Mouse (Mus musculus): Measurements from ENCODE around the gene 4931422A03Rik. TPM values are rescaled to one million over a fixed set of nuclear protein-coding genes. Genes with fewer than 3 reads are reported as not detected.

4931422A03Rik gene
- polyA plus RNA-seq, 1 experiment from 2014 or later, result 1.8 TPM

- ATAC-seq (ENCODE audit: low read depth), result no peak
- Histone ChIP-seq H3K9me3 (replicated peaks; ENCODE audit: control insufficient read depth, low read length) (no peaks in the 10 kb centered on the region), H3K27me3 (ENCODE audit: control insufficient read depth, insufficient read depth, low read depth, low read length) (no peaks in the 10 kb centered on the region), H3K4me2 (ENCODE audit: low read depth, low read length) (peak overlapping the region; percentile 63), H3K9ac (ENCODE audit: low read depth, low read length) (peak overlapping the region; percentile 98), H3K4me1 (ENCODE audit: control insufficient read depth, low read depth, low read length) (peaks cover 61% of the 10 kb centered on the region), H3K4me3 (ENCODE audit: low read depth, low read length) (peak overlapping the region; percentile 86), H3K27ac (ENCODE audit: low read length) (peak overlapping the region; percentile 92), H3K36me3 (ENCODE audit: control insufficient read depth, insufficient read depth) (peaks cover 45% of the 10 kb centered on the region)
- WGBS (ENCODE audit: insufficient replicate concordance), result 15% methylated on average over 10 of the region's 10 CpGs
Measured at GRCm38 (mm10) chr2:103968919-103969436, 59.2 kb downstream of the 4931422A03Rik start.

GRCm38 (mm10) chr2:103968186-103968585 lies 60.0 kb downstream of the 4931422A03Rik start:
- Histone ChIP-seq H3K9me3 (replicated peaks; ENCODE audit: control insufficient read depth, low read length) (no peaks in the 10 kb centered on the region), H3K4me2 (ENCODE audit: low read depth, low read length) (peak overlapping the region; percentile 63), H3K4me1 (ENCODE audit: control insufficient read depth, low read depth, low read length) (peaks cover 58% of the 10 kb centered on the region), H3K27me3 (ENCODE audit: control insufficient read depth, insufficient read depth, low read depth, low read length) (no peaks in the 10 kb centered on the region), H3K4me3 (ENCODE audit: low read depth, low read length) (peak overlapping the region; percentile 86), H3K36me3 (ENCODE audit: control insufficient read depth, insufficient read depth) (peaks cover 37% of the 10 kb centered on the region), H3K27ac (ENCODE audit: low read length) (peak overlapping the region; percentile 92), H3K9ac (ENCODE audit: low read depth, low read length) (peak overlapping the region; percentile 98)
- ATAC-seq (ENCODE audit: low read depth), result no peak
- WGBS (ENCODE audit: insufficient replicate concordance), result 20% methylated on average over 4 of the region's 4 CpGs

- Histone ChIP-seq H3K27ac (ENCODE audit: low read length) (peak overlapping the region; percentile 71), H3K4me1 (ENCODE audit: control insufficient read depth, low read depth, low read length) (peaks cover 56% of the 10 kb centered on the region), H3K9ac (ENCODE audit: low read depth, low read length) (peak overlapping the region; percentile 35; the same call in 1 of the 2 replicates), H3K9me3 (replicated peaks; ENCODE audit: control insufficient read depth, low read length) (no peaks in the 10 kb centered on the region), H3K36me3 (ENCODE audit: control insufficient read depth, insufficient read depth) (peaks cover 32% of the 10 kb centered on the region), H3K4me3 (ENCODE audit: low read depth, low read length) (peak overlapping the region; percentile 25; the same call in 1 of the 2 replicates), H3K4me2 (ENCODE audit: low read depth, low read length) (peak overlapping the region; percentile 13; the same call in 1 of the 2 replicates), H3K27me3 (ENCODE audit: control insufficient read depth, insufficient read depth, low read depth, low read length) (no peaks in the 10 kb centered on the region)
- WGBS (ENCODE audit: insufficient replicate concordance), result 61% methylated on average over 3 of the region's 3 CpGs
- ATAC-seq (ENCODE audit: low read depth), result no peak
Measured at GRCm38 (mm10) chr2:103965391-103965790, 62.8 kb downstream of the 4931422A03Rik start.

GRCm38 (mm10) chr2:103962349-103962748 lies 65.8 kb downstream of the 4931422A03Rik start:
- H3K4me3 ChIP-seq (ENCODE audit: low read depth, low read length), result peak overlapping the region; percentile 77
- WGBS (ENCODE audit: insufficient replicate concordance), result 36% methylated on average over 4 of the region's 4 CpGs
- H3K9me3 ChIP-seq (replicated peaks; ENCODE audit: control insufficient read depth, low read length), result no peaks in the 10 kb centered on the region
- peak overlapping the region; percentile 73 for H3K4me2 ChIP-seq (ENCODE audit: low read depth, low read length)
- H3K36me3 ChIP-seq (ENCODE audit: control insufficient read depth, insufficient read depth), result peaks cover 32% of the 10 kb centered on the region
- no peaks in the 10 kb centered on the region for H3K27me3 ChIP-seq (ENCODE audit: control insufficient read depth, insufficient read depth, low read depth, low read length)
- peak overlapping the region; percentile 94 for H3K27ac ChIP-seq (ENCODE audit: low read length)
- peaks cover 54% of the 10 kb centered on the region for H3K4me1 ChIP-seq (ENCODE audit: control insufficient read depth, low read depth, low read length)
- no peak for ATAC-seq (ENCODE audit: low read depth)
- peak overlapping the region; percentile 79 for H3K9ac ChIP-seq (ENCODE audit: low read depth, low read length)

- Histone ChIP-seq H3K9ac (ENCODE audit: low read depth, low read length) (peak overlapping the region; percentile 79), H3K27ac (ENCODE audit: low read length) (peak overlapping the region; percentile 94), H3K9me3 (replicated peaks; ENCODE audit: control insufficient read depth, low read length) (no peaks in the 10 kb centered on the region), H3K4me1 (ENCODE audit: control insufficient read depth, low read depth, low read length) (peaks cover 47% of the 10 kb centered on the region), H3K4me3 (ENCODE audit: low read depth, low read length) (peak overlapping the region; percentile 77), H3K36me3 (ENCODE audit: control insufficient read depth, insufficient read depth) (peaks cover 15% of the 10 kb centered on the region), H3K27me3 (ENCODE audit: control insufficient read depth, insufficient read depth, low read depth, low read length) (no peaks in the 10 kb centered on the region), H3K4me2 (ENCODE audit: low read depth, low read length) (peak overlapping the region; percentile 73)
- WGBS (ENCODE audit: insufficient replicate concordance), result 41% methylated on average over 6 of the region's 6 CpGs
- peak; percentile 38 for ATAC-seq (ENCODE audit: low read depth)
Measured at GRCm38 (mm10) chr2:103959574-103959973, 68.6 kb downstream of the 4931422A03Rik start.

- WGBS (ENCODE audit: insufficient replicate concordance), result 26% methylated on average over 5 of the region's 5 CpGs
Measured at GRCm38 (mm10) chr2:103959066-103959465, 69.1 kb downstream of the 4931422A03Rik start.

GRCm38 (mm10) chr2:103958634-103959033 lies 69.5 kb downstream of the 4931422A03Rik start:
- no peak for ATAC-seq (ENCODE audit: low read depth)
- peak overlapping the region; percentile 79 for H3K9ac ChIP-seq (ENCODE audit: low read depth, low read length)
- peak overlapping the region; percentile 73 for H3K4me2 ChIP-seq (ENCODE audit: low read depth, low read length)
- H3K27ac ChIP-seq (ENCODE audit: low read length), result peak overlapping the region; percentile 94
- WGBS (ENCODE audit: insufficient replicate concordance), result 22% methylated on average over 3 of the region's 3 CpGs
- no peaks in the 10 kb centered on the region for H3K27me3 ChIP-seq (ENCODE audit: control insufficient read depth, insufficient read depth, low read depth, low read length)
- no peaks in the 10 kb centered on the region for H3K9me3 ChIP-seq (replicated peaks; ENCODE audit: control insufficient read depth, low read length)
- H3K4me1 ChIP-seq (ENCODE audit: control insufficient read depth, low read depth, low read length), result peaks cover 43% of the 10 kb centered on the region
- H3K36me3 ChIP-seq (ENCODE audit: control insufficient read depth, insufficient read depth), result peaks cover 13% of the 10 kb centered on the region
- peak overlapping the region; percentile 77 for H3K4me3 ChIP-seq (ENCODE audit: low read depth, low read length)

More at GRCm38 (mm10) chr2:103959066-103959465, 69.1 kb downstream of the 4931422A03Rik start:
- peaks cover 13% of the 10 kb centered on the region for H3K36me3 ChIP-seq (ENCODE audit: control insufficient read depth, insufficient read depth)
- peak overlapping the region; percentile 94 for H3K27ac ChIP-seq (ENCODE audit: low read length)
- peak overlapping the region; percentile 73 for H3K4me2 ChIP-seq (ENCODE audit: low read depth, low read length)
- peaks cover 43% of the 10 kb centered on the region for H3K4me1 ChIP-seq (ENCODE audit: control insufficient read depth, low read depth, low read length)
- peak overlapping the region; percentile 79 for H3K9ac ChIP-seq (ENCODE audit: low read depth, low read length)
- H3K9me3 ChIP-seq (replicated peaks; ENCODE audit: control insufficient read depth, low read length), result no peaks in the 10 kb centered on the region
- no peaks in the 10 kb centered on the region for H3K27me3 ChIP-seq (ENCODE audit: control insufficient read depth, insufficient read depth, low read depth, low read length)
- 0 out of 2 replicates have a peak, but pooled peaks have one; percentile 4 for ATAC-seq (ENCODE audit: low read depth)
- H3K4me3 ChIP-seq (ENCODE audit: low read depth, low read length), result peak overlapping the region; percentile 77

- Histone ChIP-seq H3K27ac (ENCODE audit: low read length) (peak within 1 kb of the TSS; percentile 94), H3K36me3 (ENCODE audit: control insufficient read depth, insufficient read depth) (peaks cover 11% of the 10 kb centered on the region), H3K4me2 (ENCODE audit: low read depth, low read length) (peak within 1 kb of the TSS; percentile 73), H3K4me3 (ENCODE audit: low read depth, low read length) (peak within 1 kb of the TSS; percentile 77), H3K9ac (ENCODE audit: low read depth, low read length) (peak within 1 kb of the TSS; percentile 79), H3K9me3 (replicated peaks; ENCODE audit: control insufficient read depth, low read length) (no peaks in the 10 kb centered on the region), H3K27me3 (ENCODE audit: control insufficient read depth, insufficient read depth, low read depth, low read length) (no peaks in the 10 kb centered on the region), H3K4me1 (ENCODE audit: control insufficient read depth, low read depth, low read length) (peaks cover 37% of the 10 kb centered on the region)
- peak; percentile 79 for ATAC-seq (ENCODE audit: low read depth)
- WGBS (ENCODE audit: insufficient replicate concordance), result 15% methylated on average over 10 of the region's 10 CpGs
Measured at GRCm38 (mm10) chr2:103957649-103958546, 70.3 kb downstream of the 4931422A03Rik start, which contains the start of gene Lmo2. Gene Lmo2 (plus strand): TSS chr2:103957986.
